Mouse (Mus musculus) liver, postnatal 0 days (tissue): ENCODE data around the gene Ccdc124. TPM values are rescaled to one million over a fixed set of nuclear protein-coding genes. Genes with fewer than 3 reads are reported as not detected.

ENCODE experiments used
- ATAC-seq: fragments of 200-750 bp; cut with Nextera tagmentation; 2 replicates; pipeline ENCODE4 v1.8.0; 2017; ENCODE audit warnings: mild to moderate bottlenecking, moderate library complexity
- DNase-seq: peaks from one replicate; pipeline ENCODE4 v3.0.0-alpha.2; 2016
- H3K27ac ChIP-seq: fragments of 300-500 bp; sonication (generic); 2 replicates; pipeline ENCODE4 v1.5.1; 2014; ENCODE audit warnings: antibody characterized with exemption, moderate library complexity, mild to moderate bottlenecking, low read depth
- H3K27me3 ChIP-seq: fragments of 300-500 bp; sonication (generic); 2 replicates; pipeline ENCODE4 v1.6.1; 2014; ENCODE audit warnings: low read length, control low read depth, mixed read lengths; ENCODE audit not compliant: insufficient read depth
- H3K36me3 ChIP-seq: fragments of 300-500 bp; sonication (generic); replicated peaks from 2 replicates; pipeline ENCODE4 v1.6.1; 2014; ENCODE audit warnings: mild to moderate bottlenecking, control low read depth, low read length, moderate library complexity, mixed read lengths; ENCODE audit not compliant: insufficient read depth
- H3K4me1 ChIP-seq: fragments of 300-500 bp; sonication (generic); 2 replicates; pipeline ENCODE4 v1.6.1; 2014; ENCODE audit warnings: antibody characterized with exemption, mild to moderate bottlenecking, control low read depth; ENCODE audit not compliant: insufficient read depth
- H3K4me2 ChIP-seq: fragments of 300-500 bp; sonication (generic); 2 replicates; pipeline ENCODE4 v1.6.1; 2014; ENCODE audit warnings: low read depth, mild to moderate bottlenecking, low read length, moderate library complexity, mixed read lengths
- H3K4me3 ChIP-seq: fragments of 300-500 bp; sonication (generic); 2 replicates; pipeline ENCODE4 v1.5.1; 2014; ENCODE audit warnings: low read depth, low read length
- H3K9ac ChIP-seq: fragments of 300-500 bp; sonication (generic); replicated peaks from 2 replicates; pipeline ENCODE4 v1.6.1; 2014; ENCODE audit warnings: mild to moderate bottlenecking, moderate library complexity
- H3K9me3 ChIP-seq: fragments of 300-500 bp; sonication (generic); 2 replicates; pipeline ENCODE4 v1.6.1; 2016; ENCODE audit warnings: mild to moderate bottlenecking, control low read depth, low read length, mixed read lengths
- CTCF ChIP-seq: sonication (generic); IDR thresholded peaks from 2 replicates; pipeline ENCODE4 v1.5.1; 2016; ENCODE audit warnings: antibody characterized with exemption, low read depth
- EP300 ChIP-seq: IDR thresholded peaks from 2 replicates; pipeline ENCODE4 v1.6.1; 2016; ENCODE audit warnings: antibody characterized with exemption, low read depth, mild to moderate bottlenecking
- WGBS: fragments of 180-500 bp; shearing (Covaris S2); extraction: QIAGEN DNeasy Blood & Tissue Kit; methylation state at CpG from one replicate; pipeline ENCODE4 v1.1.7; 2014; ENCODE audit not compliant: insufficient replicate concordance; 5-methylcytosine and 5-hydroxymethylcytosine counted together
- polyA plus RNA-seq: library from polyadenylated mRNA; unstranded; fragments of >200 nt; fragmentation: Nextera tagmentation; extraction: Ambion mirVana; gene quantifications from 2 replicates; pipeline ENCODE4 v1.2.1, GENCODE M21; 2015

Gene Ccdc124
- polyA plus RNA-seq, 1 experiment from 2014 or later = 37.9 TPM

DNA sequence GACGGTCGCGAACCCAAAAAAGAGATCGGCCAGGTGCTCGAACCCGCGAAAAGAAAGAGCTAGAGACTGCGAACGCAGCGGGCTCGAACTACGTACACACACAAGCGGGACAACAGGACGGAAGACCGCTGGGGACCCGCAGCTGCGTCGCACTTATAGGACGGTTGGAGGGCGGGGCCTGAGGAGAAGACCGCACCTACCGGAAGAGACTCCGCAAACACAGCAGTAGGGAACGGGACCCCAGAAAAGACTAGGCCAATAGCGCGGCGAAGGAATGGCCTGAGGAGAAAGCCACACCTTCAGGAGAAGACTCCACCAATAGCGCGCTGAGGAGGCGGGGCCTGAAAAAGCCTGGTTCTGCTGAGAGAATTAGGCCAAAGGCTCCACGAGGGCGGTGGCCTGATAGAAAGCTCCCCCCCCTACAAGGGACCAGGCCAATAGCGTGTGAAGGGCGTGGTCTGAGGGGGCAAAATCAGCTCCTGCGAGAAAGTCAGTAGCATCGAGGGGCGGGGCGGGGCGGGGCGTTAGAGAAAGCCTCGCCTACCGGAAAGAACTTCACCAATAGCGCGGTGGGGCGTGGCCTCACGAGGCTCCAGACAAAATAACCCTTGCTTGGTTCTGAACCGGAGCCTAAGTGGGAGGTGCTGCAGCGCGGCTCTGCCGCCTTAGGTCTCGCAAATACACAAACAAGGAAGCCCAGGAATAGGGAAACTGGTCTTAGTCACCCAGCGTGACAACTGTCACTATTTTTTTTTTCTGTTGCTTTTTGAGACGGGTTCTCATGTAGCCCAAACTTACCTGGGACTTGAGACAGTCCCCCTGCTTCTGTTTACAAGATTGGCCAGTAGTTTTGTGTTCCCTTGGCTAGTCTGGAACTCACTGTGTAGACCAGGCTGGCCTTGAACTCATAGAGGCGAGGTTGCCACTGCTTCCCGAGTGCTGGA lies 34.1 kb downstream of the Ccdc124 start, which contains the start of gene Arrdc2:
Gene Arrdc2, minus strand, starts transcription at position 313 of the 944 bp plus-strand sequence.
- H3K36me3 ChIP-seq = peaks cover 15% of the 10 kb centered on the region
- peak within 1 kb of the TSS; percentile 94 for H3K27ac ChIP-seq
- H3K27me3 ChIP-seq = no peaks in the 10 kb centered on the region
- peak within 1 kb of the TSS; percentile 71 for H3K4me3 ChIP-seq
- ATAC-seq (peak; percentile 92), DNase-seq (peak; percentile 100)
- TF ChIP-seq EP300 (peak; percentile 74; the same call in 1 of the 2 replicates), CTCF (peak; percentile 8; the same call in 1 of the 2 replicates)
- H3K4me1 ChIP-seq = peaks cover 44% of the 10 kb centered on the region
- H3K4me2 ChIP-seq = peak within 1 kb of the TSS; percentile 94
- H3K9me3 ChIP-seq = no peaks in the 10 kb centered on the region
- WGBS = 2% methylated on average over 55 of the region's 55 CpGs
- H3K9ac ChIP-seq = peak within 1 kb of the TSS; percentile 81

- peak overlapping the region; percentile 71 for H3K4me3 ChIP-seq
- no peaks in the 10 kb centered on the region for H3K27me3 ChIP-seq
- ATAC-seq (peak; percentile 52), DNase-seq (peak; percentile 43)
- WGBS = 3% methylated on average over 59 of the region's 66 CpGs
- TF ChIP-seq CTCF (no peak), EP300 (no peak)
- peaks cover 37% of the 10 kb centered on the region for H3K4me1 ChIP-seq
- peak overlapping the region; percentile 94 for H3K4me2 ChIP-seq
- no peaks in the 10 kb centered on the region for H3K9me3 ChIP-seq
- peaks cover 15% of the 10 kb centered on the region for H3K36me3 ChIP-seq
- peak overlapping the region; percentile 94 for H3K27ac ChIP-seq
- H3K9ac ChIP-seq = peak overlapping the region; percentile 81
These were observed 34.9 kb downstream of the Ccdc124 start for GRCm38 (mm10) chr8:70838654-70839407.

DNA sequence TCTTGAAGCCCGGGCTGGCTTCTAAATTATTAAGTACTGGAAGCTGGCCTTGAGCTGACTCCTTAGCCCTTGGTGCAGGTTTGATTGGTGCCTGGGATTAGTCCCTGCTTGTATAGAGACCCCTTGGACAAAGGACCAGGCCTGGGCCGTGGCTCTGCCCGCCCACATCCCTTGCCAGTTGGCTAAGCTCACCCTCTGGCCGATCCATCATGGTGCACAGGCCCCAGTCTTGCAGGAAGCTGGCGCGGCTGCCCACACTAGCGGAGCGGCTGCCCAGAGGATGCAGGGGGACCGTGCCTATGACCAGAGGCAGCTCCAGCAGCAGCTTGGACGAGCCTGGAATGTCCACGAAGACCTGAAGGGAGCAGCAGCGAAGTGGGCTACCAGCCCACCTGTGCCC lies 37.1 kb downstream of the Ccdc124 start:
- no peaks in the 10 kb centered on the region for H3K27me3 ChIP-seq
- H3K4me3 ChIP-seq = no peak overlapping the region
- H3K9me3 ChIP-seq = no peaks in the 10 kb centered on the region
- TF ChIP-seq EP300 = no peak
- TF ChIP-seq CTCF = no peak
- ATAC-seq (no peak), DNase-seq (no peak)
- no peak overlapping the region; the same call in 1 of the 2 replicates for H3K9ac ChIP-seq
- H3K4me2 ChIP-seq = peak overlapping the region; percentile 7; the same call in 1 of the 2 replicates
- H3K4me1 ChIP-seq = peaks cover 28% of the 10 kb centered on the region
- peaks cover 15% of the 10 kb centered on the region for H3K36me3 ChIP-seq
- WGBS = 86% methylated on average over 12 of the region's 12 CpGs
- no peak overlapping the region for H3K27ac ChIP-seq

GRCm38 (mm10) chr8:70834071-70834470 lies 39.7 kb downstream of the Ccdc124 start:
- no peaks in the 10 kb centered on the region for H3K27me3 ChIP-seq
- WGBS = 96% methylated on average over 3 of the region's 3 CpGs
- no peak overlapping the region for H3K4me2 ChIP-seq
- TF ChIP-seq CTCF = no peak
- no peak for TF ChIP-seq EP300
- H3K4me3 ChIP-seq = no peak overlapping the region
- no peak for DNase-seq
- ATAC-seq = no peak
- peaks cover 17% of the 10 kb centered on the region for H3K4me1 ChIP-seq
- no peak overlapping the region for H3K9ac ChIP-seq
- no peak overlapping the region for H3K27ac ChIP-seq
- H3K36me3 ChIP-seq = peaks cover 15% of the 10 kb centered on the region
- no peaks in the 10 kb centered on the region for H3K9me3 ChIP-seq

GRCm38 (mm10) chr8:70833520-70833919 lies 40.2 kb downstream of the Ccdc124 start:
- 0 out of 2 replicates have a peak, but pooled peaks have one; percentile 9 for ATAC-seq
- no peak overlapping the region for H3K27ac ChIP-seq

GRCm38 (mm10) chr8:70833018-70833482 lies 40.7 kb downstream of the Ccdc124 start:
- Histone ChIP-seq H3K9me3 (no peaks in the 10 kb centered on the region), H3K9ac (no peak overlapping the region), H3K4me3 (no peak overlapping the region), H3K27ac (0 out of 2 replicates have a peak overlapping the region, but pooled peaks have one; percentile 34), H3K27me3 (no peaks in the 10 kb centered on the region), H3K4me1 (peaks cover 11% of the 10 kb centered on the region), H3K36me3 (peaks cover 15% of the 10 kb centered on the region), H3K4me2 (no peak overlapping the region)
- TF ChIP-seq CTCF (no peak), EP300 (no peak)
- 0 out of 2 replicates have a peak, but pooled peaks have one; percentile 18 for ATAC-seq
- DNase-seq = no peak
- 33% methylated on average over 9 of the region's 9 CpGs for whole genome bisulfite sequencing

More at GRCm38 (mm10) chr8:70833520-70833919, 40.2 kb downstream of the Ccdc124 start:
- WGBS = 68% methylated on average over 15 of the region's 15 CpGs
- Histone ChIP-seq H3K9ac (no peak overlapping the region), H3K4me3 (no peak overlapping the region), H3K4me1 (peaks cover 14% of the 10 kb centered on the region), H3K36me3 (peaks cover 15% of the 10 kb centered on the region), H3K4me2 (no peak overlapping the region), H3K9me3 (no peaks in the 10 kb centered on the region), H3K27me3 (no peaks in the 10 kb centered on the region)
- TF ChIP-seq CTCF (no peak), EP300 (no peak)
- DNase-seq = no peak
